Mouse (Mus musculus): Measurements from ENCODE around the gene Gm21988. TPM values are rescaled to one million over a fixed set of nuclear protein-coding genes. Genes with fewer than 3 reads are reported as not detected.

Gene Gm21988
- total and polyA plus RNA-seq, 3 experiments: 1.2 to 3.5 (median 3.2) TPM

- Histone ChIP-seq H3K36me3 (replicated peaks) (peaks cover 13% of the 10 kb centered on the region), H3K4me1 (ENCODE audit: insufficient read depth, low read depth, low read length) (peaks cover 46% of the 10 kb centered on the region), H3K4me3 (ENCODE audit: low read depth, low read length) (no peak overlapping the region), H3K27me3 (ENCODE audit: insufficient read depth, low read length) (peaks cover 27% of the 10 kb centered on the region), H3K9me3 (replicated peaks) (no peaks in the 10 kb centered on the region)
- TF ChIP-seq GATA2 (IDR thresholded peaks at IDR 0.05; ENCODE audit: borderline replicate concordance, low read depth, low read length): no peak
- TF ChIP-seq GATA1 (IDR thresholded peaks at IDR 0.05; ENCODE audit: borderline replicate concordance, low read length): no peak
- no peak for TF ChIP-seq POLR2AphosphoS5 (IDR thresholded peaks at IDR 0.05; ENCODE audit: insufficient replicate concordance, low read depth, low read length)
- TF ChIP-seq TAL1 (conservative IDR thresholded peaks at IDR 0.05; ENCODE audit: low read depth, low read length): no peak
- no peak for TF ChIP-seq CTCF (IDR thresholded peaks at IDR 0.05; ENCODE audit: low read depth, low read length)
- ATAC-seq (ENCODE audit: extremely low read depth, insufficient number of reproducible peaks, low FRiP score, poor library complexity, severe bottlenecking) (no peak), DNase-seq (ENCODE audit: low spot score) (no peak)
Measured at GRCm38 (mm10) chr11:70227126-70227525, 12.5 kb downstream of the Gm21988 start.

DNA sequence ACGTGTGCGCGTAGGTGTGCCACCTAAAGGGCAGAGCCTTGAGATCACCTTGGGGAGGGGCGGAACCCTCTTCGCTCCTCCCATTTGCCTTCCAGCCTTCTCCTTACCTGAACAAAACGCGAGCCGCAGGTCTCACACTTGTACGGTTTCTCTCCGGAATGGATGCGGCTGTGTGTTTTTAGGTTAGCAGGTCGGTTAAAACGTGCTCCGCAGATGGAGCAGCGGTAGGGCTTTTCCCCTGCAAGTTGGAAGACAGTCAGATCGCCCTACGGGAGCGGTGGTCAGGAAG lies 13.1 kb downstream of the Gm21988 start:
- no peak overlapping the region for H3K4me3 ChIP-seq (ENCODE audit: low read depth, low read length)
- TF ChIP-seq GATA1 (IDR thresholded peaks at IDR 0.05; ENCODE audit: borderline replicate concordance, low read length) (no peak), TAL1 (conservative IDR thresholded peaks at IDR 0.05; ENCODE audit: low read depth, low read length) (no peak), POLR2AphosphoS5 (IDR thresholded peaks at IDR 0.05; ENCODE audit: insufficient replicate concordance, low read depth, low read length) (no peak), GATA2 (IDR thresholded peaks at IDR 0.05; ENCODE audit: borderline replicate concordance, low read depth, low read length) (no peak), CTCF (IDR thresholded peaks at IDR 0.05; ENCODE audit: low read depth, low read length) (no peak)
- H3K9me3 ChIP-seq (replicated peaks): no peaks in the 10 kb centered on the region
- DNase-seq (ENCODE audit: low spot score): no peak
- H3K36me3 ChIP-seq (replicated peaks): peaks cover 13% of the 10 kb centered on the region
- H3K27me3 ChIP-seq (ENCODE audit: insufficient read depth, low read length): peaks cover 27% of the 10 kb centered on the region
- peaks cover 51% of the 10 kb centered on the region for H3K4me1 ChIP-seq (ENCODE audit: insufficient read depth, low read depth, low read length)
- ATAC-seq (ENCODE audit: extremely low read depth, insufficient number of reproducible peaks, low FRiP score, poor library complexity, severe bottlenecking): no peak

- Histone ChIP-seq H3K36me3 (replicated peaks) (peaks cover 13% of the 10 kb centered on the region), H3K4me3 (ENCODE audit: low read depth, low read length) (no peak overlapping the region), H3K27me3 (ENCODE audit: insufficient read depth, low read length) (peaks cover 27% of the 10 kb centered on the region), H3K4me1 (ENCODE audit: insufficient read depth, low read depth, low read length) (peaks cover 55% of the 10 kb centered on the region), H3K9me3 (replicated peaks) (no peaks in the 10 kb centered on the region)
- DNase-seq (ENCODE audit: low spot score) (no peak), ATAC-seq (ENCODE audit: extremely low read depth, insufficient number of reproducible peaks, low FRiP score, poor library complexity, severe bottlenecking) (no peak)
- TF ChIP-seq POLR2AphosphoS5 (IDR thresholded peaks at IDR 0.05; ENCODE audit: insufficient replicate concordance, low read depth, low read length): no peak
- no peak for TF ChIP-seq CTCF (IDR thresholded peaks at IDR 0.05; ENCODE audit: low read depth, low read length)
- TF ChIP-seq TAL1 (conservative IDR thresholded peaks at IDR 0.05; ENCODE audit: low read depth, low read length): no peak
- TF ChIP-seq GATA2 (IDR thresholded peaks at IDR 0.05; ENCODE audit: borderline replicate concordance, low read depth, low read length): no peak
- no peak for TF ChIP-seq GATA1 (IDR thresholded peaks at IDR 0.05; ENCODE audit: borderline replicate concordance, low read length)
Measured at GRCm38 (mm10) chr11:70225798-70226601, 13.6 kb downstream of the Gm21988 start.

GRCm38 (mm10) chr11:70223724-70224123 lies 15.9 kb downstream of the Gm21988 start:
- H3K36me3 ChIP-seq (replicated peaks): peaks cover 18% of the 10 kb centered on the region
- ATAC-seq (ENCODE audit: extremely low read depth, insufficient number of reproducible peaks, low FRiP score, poor library complexity, severe bottlenecking) (no peak), DNase-seq (ENCODE audit: low spot score) (no peak)
- peaks cover 10% of the 10 kb centered on the region for H3K27me3 ChIP-seq (ENCODE audit: insufficient read depth, low read length)
- H3K4me3 ChIP-seq (ENCODE audit: low read depth, low read length): no peak overlapping the region
- no peaks in the 10 kb centered on the region for H3K9me3 ChIP-seq (replicated peaks)
- peaks cover 53% of the 10 kb centered on the region for H3K4me1 ChIP-seq (ENCODE audit: insufficient read depth, low read depth, low read length)
- TF ChIP-seq GATA2 (IDR thresholded peaks at IDR 0.05; ENCODE audit: borderline replicate concordance, low read depth, low read length): no peak
- no peak for TF ChIP-seq POLR2AphosphoS5 (IDR thresholded peaks at IDR 0.05; ENCODE audit: insufficient replicate concordance, low read depth, low read length)
- no peak for TF ChIP-seq CTCF (IDR thresholded peaks at IDR 0.05; ENCODE audit: low read depth, low read length)
- TF ChIP-seq TAL1 (conservative IDR thresholded peaks at IDR 0.05; ENCODE audit: low read depth, low read length): no peak
- TF ChIP-seq GATA1 (IDR thresholded peaks at IDR 0.05; ENCODE audit: borderline replicate concordance, low read length): no peak

DNA sequence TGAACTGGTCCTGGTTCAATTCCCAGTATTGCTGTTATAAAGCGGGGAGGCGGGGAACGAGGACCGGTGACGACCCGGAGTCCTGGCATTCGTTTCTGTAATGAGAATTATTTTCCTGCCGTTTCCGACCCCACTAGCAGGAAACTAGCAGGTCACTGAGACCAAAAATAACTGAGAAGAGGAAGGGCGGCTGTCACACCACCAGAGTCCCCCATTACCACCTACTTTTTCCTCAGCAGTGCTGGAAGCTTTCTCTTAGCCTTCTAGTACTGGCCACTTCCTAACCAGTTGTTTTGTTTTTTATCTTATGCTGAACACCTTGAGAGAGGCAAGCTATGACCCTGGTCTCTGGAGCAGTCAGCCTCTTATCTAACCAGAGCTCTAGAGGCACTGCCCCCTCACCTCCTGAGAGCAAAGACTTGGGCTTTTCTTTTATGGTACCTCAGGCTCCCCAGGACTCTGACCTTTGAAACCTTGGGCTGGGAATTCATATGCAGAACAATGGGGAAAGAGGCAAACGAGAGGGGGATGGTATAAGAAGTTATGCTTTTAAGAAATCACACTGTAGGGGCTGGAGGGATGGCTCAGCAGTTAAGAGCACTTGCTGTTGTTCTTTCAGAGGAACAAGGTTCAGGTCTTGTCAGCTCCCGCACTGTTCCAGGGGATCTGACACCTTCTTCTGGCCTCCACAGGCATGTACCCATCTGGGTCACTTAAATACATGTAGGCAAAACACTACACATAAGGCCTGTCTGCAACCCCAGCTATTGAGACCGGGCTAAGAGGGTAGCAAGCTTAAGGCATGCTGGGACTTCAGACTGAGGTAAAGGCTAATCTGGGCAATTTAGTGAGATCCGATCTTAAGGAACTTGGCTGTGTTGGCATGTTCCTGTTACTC lies 17.8 kb downstream of the Gm21988 start:
- ATAC-seq (ENCODE audit: extremely low read depth, insufficient number of reproducible peaks, low FRiP score, poor library complexity, severe bottlenecking) (peak; percentile 50), DNase-seq (ENCODE audit: low spot score) (peak; percentile 64)
- H3K9me3 ChIP-seq (replicated peaks): no peaks in the 10 kb centered on the region
- no peak for TF ChIP-seq POLR2AphosphoS5 (IDR thresholded peaks at IDR 0.05; ENCODE audit: insufficient replicate concordance, low read depth, low read length)
- TF ChIP-seq GATA2 (IDR thresholded peaks at IDR 0.05; ENCODE audit: borderline replicate concordance, low read depth, low read length): no peak
- TF ChIP-seq GATA1 (IDR thresholded peaks at IDR 0.05; ENCODE audit: borderline replicate concordance, low read length): no peak
- TF ChIP-seq CTCF (IDR thresholded peaks at IDR 0.05; ENCODE audit: low read depth, low read length): no peak
- TF ChIP-seq TAL1 (conservative IDR thresholded peaks at IDR 0.05; ENCODE audit: low read depth, low read length): peak; percentile 84
- peak overlapping the region; percentile 73 for H3K4me3 ChIP-seq (ENCODE audit: low read depth, low read length)
- H3K36me3 ChIP-seq (replicated peaks): peaks cover 37% of the 10 kb centered on the region
- H3K27me3 ChIP-seq (ENCODE audit: insufficient read depth, low read length): 0 out of 2 replicates have a peak, but pooled peaks cover 3% of the 10 kb centered on the region
- peaks cover 60% of the 10 kb centered on the region for H3K4me1 ChIP-seq (ENCODE audit: insufficient read depth, low read depth, low read length)

Data from G1E (cell line).